Mouse (Mus musculus): ENCODE measurements at regions not wholly inside any gene's neighbourhood (a gene's known extent, or its start where the extent isn't known, plus 50 kb on each side); places are given as distances from the start of the nearest gene placed in this dataset.
A peak's percentile ranks its signal among the peaks of the same experiment; 100 is the strongest.

DNA sequence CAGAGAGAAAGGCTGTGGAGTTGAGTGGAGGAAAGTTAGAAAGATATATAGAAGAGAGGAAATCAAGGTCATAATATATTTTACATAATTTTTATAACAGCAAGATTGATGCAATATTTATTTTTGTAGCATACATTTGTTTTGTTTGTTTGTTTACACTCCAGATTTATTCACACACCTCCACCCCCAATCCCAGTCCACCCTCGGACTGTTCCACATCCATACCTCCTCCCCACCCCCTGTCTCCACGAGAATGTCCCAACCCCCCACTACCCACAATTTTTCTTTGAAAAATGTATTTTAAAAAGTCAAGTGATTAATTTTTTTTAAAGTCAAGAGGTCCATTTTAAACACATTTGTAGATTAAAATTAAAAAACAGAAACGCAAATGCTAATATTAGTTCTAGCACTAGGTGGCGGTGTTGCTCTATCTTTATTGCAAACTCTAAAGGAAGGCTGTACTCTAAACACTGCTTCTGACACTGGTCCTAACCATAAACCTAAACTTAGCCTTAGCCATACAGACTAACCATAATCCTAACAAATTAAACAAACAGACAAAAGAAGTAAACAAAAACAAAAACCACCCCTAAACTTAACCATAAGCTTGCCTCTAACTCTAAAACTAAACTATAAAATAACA, 67.8 kb downstream of the Olfr1505 start:
- Histone ChIP-seq H3K4me2 (ENCODE audit: low read length) (no peak overlapping the region), H3K27ac (ENCODE audit: low read length) (no peak overlapping the region), H3K27me3 (ENCODE audit: control insufficient read depth, insufficient read depth, low read depth, low read length) (peaks cover 2% of the 10 kb centered on the region; the same call in 1 of the 2 replicates), H3K36me3 (ENCODE audit: control insufficient read depth, insufficient read depth, low read length) (no peaks in the 10 kb centered on the region), H3K9me3 (replicated peaks; ENCODE audit: control insufficient read depth, low read length, poor library complexity, severe bottlenecking) (no peaks in the 10 kb centered on the region), H3K4me3 (ENCODE audit: low read depth, low read length) (no peak overlapping the region), H3K4me1 (ENCODE audit: control insufficient read depth, insufficient read depth, low read length) (no peaks in the 10 kb centered on the region), H3K9ac (ENCODE audit: low read depth, low read length) (no peak overlapping the region)
- ATAC-seq: peak; percentile 85
- WGBS: 18% methylated on average over 4 of the region's 4 CpGs

DNA sequence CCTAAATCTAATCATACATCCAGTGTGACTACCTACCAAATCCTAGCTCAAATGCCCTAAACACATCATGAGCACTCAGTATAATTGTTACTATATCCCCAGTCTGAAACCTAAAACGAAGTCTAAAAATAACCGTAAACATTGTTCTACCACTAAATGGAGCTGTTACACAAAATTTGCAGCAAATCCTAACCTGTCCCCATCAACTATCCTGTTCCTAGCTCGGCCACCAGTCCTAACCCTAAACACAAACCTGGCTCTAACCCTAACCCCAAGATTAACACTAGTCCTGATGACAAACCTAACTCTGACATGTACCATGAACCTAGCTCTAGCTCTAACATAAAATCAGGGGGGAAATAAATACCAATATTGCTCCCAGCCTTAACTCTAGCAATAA, 69.5 kb downstream of the Olfr1505 start:
- H3K9me3 ChIP-seq (replicated peaks; ENCODE audit: control insufficient read depth, low read length, poor library complexity, severe bottlenecking): no peaks in the 10 kb centered on the region
- no peak overlapping the region for H3K27ac ChIP-seq (ENCODE audit: low read length)
- H3K36me3 ChIP-seq (ENCODE audit: control insufficient read depth, insufficient read depth, low read length): no peaks in the 10 kb centered on the region
- H3K4me1 ChIP-seq (ENCODE audit: control insufficient read depth, insufficient read depth, low read length): no peaks in the 10 kb centered on the region
- no peak for ATAC-seq
- no peak overlapping the region for H3K4me3 ChIP-seq (ENCODE audit: low read depth, low read length)
- 66% methylated on average over 3 of the region's 3 CpGs for WGBS
- no peak overlapping the region for H3K4me2 ChIP-seq (ENCODE audit: low read length)
- H3K9ac ChIP-seq (ENCODE audit: low read depth, low read length): no peak overlapping the region
- peaks cover 2% of the 10 kb centered on the region; the same call in 1 of the 2 replicates for H3K27me3 ChIP-seq (ENCODE audit: control insufficient read depth, insufficient read depth, low read depth, low read length)

Measured in midbrain, embryonic 16.5 days (tissue).